Mouse (Mus musculus) lung, postnatal 0 days (tissue): ENCODE data around the gene Fgd2. TPM values are rescaled to one million over a fixed set of nuclear protein-coding genes. Genes with fewer than 3 reads are reported as not detected.
A peak's percentile ranks its signal among the peaks of the same experiment; 100 is the strongest.

Experiments
- ATAC-seq: fragments of 200-750 bp; cut with Nextera tagmentation; 2 replicates; pipeline ENCODE4 v1.8.0; 2017; ENCODE audit warnings: moderate library complexity
- DNase-seq: peaks from one replicate; pipeline ENCODE4 v3.0.0-alpha.2; 2016; ENCODE audit warnings: low spot score
- H3K27ac ChIP-seq: fragments of 300-500 bp; sonication (generic); 2 replicates; pipeline ENCODE4 v1.5.1; 2014; ENCODE audit warnings: antibody characterized with exemption, mild to moderate bottlenecking, low read length, mixed read lengths
- H3K27me3 ChIP-seq: fragments of 300-500 bp; sonication (generic); replicated peaks from 2 replicates; pipeline ENCODE4 v1.6.1; 2014; ENCODE audit warnings: low read length, mixed read lengths; ENCODE audit not compliant: insufficient read depth
- H3K36me3 ChIP-seq: fragments of 300-500 bp; sonication (generic); 2 replicates; pipeline ENCODE4 v1.6.1; 2014; ENCODE audit warnings: low read length, mixed read lengths; ENCODE audit not compliant: insufficient read depth
- H3K4me1 ChIP-seq: fragments of 300-500 bp; sonication (generic); 2 replicates; pipeline ENCODE4 v1.6.1; 2014; ENCODE audit warnings: antibody characterized with exemption, low read depth, low read length, mixed read lengths; ENCODE audit not compliant: insufficient read depth
- H3K4me2 ChIP-seq: fragments of 300-500 bp; sonication (generic); replicated peaks from 2 replicates; pipeline ENCODE4 v1.6.1; 2014; ENCODE audit warnings: low read depth, mild to moderate bottlenecking, low read length, moderate library complexity, mixed read lengths
- H3K4me3 ChIP-seq: fragments of 300-500 bp; sonication (generic); 2 replicates; pipeline ENCODE4 v1.5.1; 2014; ENCODE audit warnings: low read depth, low read length
- H3K9ac ChIP-seq: fragments of 300-500 bp; sonication (generic); replicated peaks from 2 replicates; pipeline ENCODE4 v1.6.1; 2014; ENCODE audit warnings: low read depth, mild to moderate bottlenecking
- H3K9me3 ChIP-seq: fragments of 300-500 bp; sonication (generic); 2 replicates; pipeline ENCODE4 v1.6.1; 2016; ENCODE audit warnings: low read length, mixed read lengths
- CTCF ChIP-seq: IDR thresholded peaks from 2 replicates; pipeline ENCODE4 v1.5.1; 2016; ENCODE audit warnings: antibody characterized with exemption, mild to moderate bottlenecking
- EP300 ChIP-seq: IDR thresholded peaks from 2 replicates; pipeline ENCODE4 v1.6.1; 2016; ENCODE audit warnings: antibody characterized with exemption, mild to moderate bottlenecking, control low read depth
- WGBS: fragments of 180-500 bp; shearing (Covaris S2); extraction: QIAGEN DNeasy Blood & Tissue Kit; methylation state at CpG from one replicate; pipeline ENCODE4 v1.1.7; 2014; 5-methylcytosine and 5-hydroxymethylcytosine counted together
- polyA plus RNA-seq: library from polyadenylated mRNA; unstranded; fragments of >200 nt; fragmentation: Nextera tagmentation; extraction: Ambion mirVana; gene quantifications from 2 replicates; pipeline ENCODE4 v1.2.1, GENCODE M21; 2015

The Fgd2 gene
- polyA plus RNA-seq, 1 experiment from 2014 or later = 11.9 TPM

GRCm38 (mm10) chr17:29342010-29342910 is 18.5 kb upstream of the Fgd2 start:
- WGBS = 27% methylated on average over 13 of the region's 13 CpGs
- H3K9me3 ChIP-seq = no peaks in the 10 kb centered on the region
- H3K27ac ChIP-seq = peak overlapping the region; percentile 92
- peaks cover 18% of the 10 kb centered on the region; the same call in 1 of the 2 replicates for H3K36me3 ChIP-seq
- H3K4me3 ChIP-seq = no peak overlapping the region
- DNase-seq (peak; percentile 92), ATAC-seq (peak; percentile 83)
- no peaks in the 10 kb centered on the region for H3K27me3 ChIP-seq
- H3K4me2 ChIP-seq = peak overlapping the region; percentile 43
- H3K9ac ChIP-seq = no peak overlapping the region
- peak; percentile 65; the same call in 1 of the 2 replicates for TF ChIP-seq EP300
- no peak; the same call in 1 of the 2 replicates for TF ChIP-seq CTCF
- peaks cover 25% of the 10 kb centered on the region for H3K4me1 ChIP-seq

- ATAC-seq (no peak), DNase-seq (peak; percentile 37)
- H3K9ac ChIP-seq = no peak overlapping the region
- peaks cover 27% of the 10 kb centered on the region for H3K4me1 ChIP-seq
- H3K36me3 ChIP-seq = peaks cover 12% of the 10 kb centered on the region; the same call in 1 of the 2 replicates
- 66% methylated on average over 5 of the region's 5 CpGs for WGBS
- no peak overlapping the region for H3K27ac ChIP-seq
- no peaks in the 10 kb centered on the region for H3K27me3 ChIP-seq
- H3K4me3 ChIP-seq = no peak overlapping the region
- H3K4me2 ChIP-seq = no peak overlapping the region
- TF ChIP-seq EP300 (no peak), CTCF (no peak)
- H3K9me3 ChIP-seq = no peaks in the 10 kb centered on the region
These were observed 17.5 kb upstream of the Fgd2 start for GRCm38 (mm10) chr17:29343241-29343640.

- TF ChIP-seq CTCF (no peak), EP300 (no peak)
- Histone ChIP-seq H3K9me3 (no peaks in the 10 kb centered on the region), H3K4me1 (peaks cover 32% of the 10 kb centered on the region), H3K27ac (no peak overlapping the region), H3K36me3 (peaks cover 4% of the 10 kb centered on the region; the same call in 1 of the 2 replicates), H3K27me3 (no peaks in the 10 kb centered on the region), H3K4me3 (no peak overlapping the region), H3K9ac (no peak overlapping the region), H3K4me2 (peak overlapping the region; percentile 76; the same call in 1 of the 2 replicates)
- 83% methylated on average over 12 of the region's 12 CpGs for WGBS
- no peak for ATAC-seq
- no peak for DNase-seq
These were observed 15.4 kb upstream of the Fgd2 start for GRCm38 (mm10) chr17:29345272-29345671.

- H3K4me2 ChIP-seq = peak overlapping the region; percentile 76
- DNase-seq (peak; percentile 71), ATAC-seq (no peak)
- peaks cover 20% of the 10 kb centered on the region for H3K4me1 ChIP-seq
- H3K9me3 ChIP-seq = no peaks in the 10 kb centered on the region
- peak overlapping the region; percentile 88 for H3K9ac ChIP-seq
- no peaks in the 10 kb centered on the region for H3K27me3 ChIP-seq
- H3K27ac ChIP-seq = peak overlapping the region; percentile 96
- TF ChIP-seq EP300 = no peak
- TF ChIP-seq CTCF = no peak
- H3K4me3 ChIP-seq = peak overlapping the region; percentile 94
- 2% methylated on average over 11 of the region's 11 CpGs for WGBS
- peaks cover 4% of the 10 kb centered on the region; the same call in 1 of the 2 replicates for H3K36me3 ChIP-seq
These were observed 14.1 kb upstream of the Fgd2 start for GRCm38 (mm10) chr17:29346496-29347125.

GRCm38 (mm10) chr17:29347126-29347644 is 13.5 kb upstream of the Fgd2 start:
- Histone ChIP-seq H3K36me3 (peaks cover 4% of the 10 kb centered on the region; the same call in 1 of the 2 replicates), H3K9ac (peak overlapping the region; percentile 88), H3K27me3 (no peaks in the 10 kb centered on the region), H3K4me3 (peak overlapping the region; percentile 94), H3K9me3 (no peaks in the 10 kb centered on the region), H3K4me1 (peaks cover 14% of the 10 kb centered on the region), H3K4me2 (peak overlapping the region; percentile 76), H3K27ac (peak overlapping the region; percentile 96)
- no peak for TF ChIP-seq CTCF
- DNase-seq (peak; percentile 49), ATAC-seq (peak; percentile 6)
- WGBS = under 1% methylated on average over 32 of the region's 45 CpGs
